Mouse (Mus musculus): Measurements from ENCODE around the gene Tceal6. TPM values are rescaled to one million over a fixed set of nuclear protein-coding genes. Genes with fewer than 3 reads are reported as not detected.
A peak's percentile ranks its signal among the peaks of the same experiment; 100 is the strongest.
"Not testable (repeated sequence)": the region's sequence is repeated elsewhere in the genome, so short reads cannot be mapped to it uniquely, and the experiment has no call there.

Tceal6 gene
- polyA plus RNA-seq (2015; fragmentation: Nextera tagmentation; extraction: Ambion mirVana): 0.27 and 1.2 TPM in 2 replicates

- Histone ChIP-seq H3K4me1 (ENCODE audit: control insufficient read depth, insufficient read depth, low read length) (no peaks in the 10 kb centered on the region), H3K27me3 (ENCODE audit: control insufficient read depth, insufficient read depth, low read length) (peaks cover 6% of the 10 kb centered on the region), H3K9me3 (replicated peaks; ENCODE audit: control insufficient read depth, low read length) (no peaks in the 10 kb centered on the region), H3K27ac (ENCODE audit: low read length) (no peak within 1 kb of the TSS), H3K4me3 (replicated peaks; ENCODE audit: low read length) (peak within 1 kb of the TSS; percentile 21), H3K9ac (ENCODE audit: low read length) (no peak within 1 kb of the TSS), H3K4me2 (ENCODE audit: low read depth, low read length) (peak within 1 kb of the TSS; percentile 41), H3K36me3 (ENCODE audit: control insufficient read depth, insufficient read depth, low read length) (no peaks in the 10 kb centered on the region)
- 17% methylated on average over 13 of the region's 13 CpGs for WGBS
- ATAC-seq (ENCODE audit: insufficient read depth, low FRiP score): no peak
Measured at GRCm38 (mm10) chrX:135210436-135211221, at the start of gene Tceal6. Gene Tceal6 (minus strand): TSS chrX:135210687.

DNA sequence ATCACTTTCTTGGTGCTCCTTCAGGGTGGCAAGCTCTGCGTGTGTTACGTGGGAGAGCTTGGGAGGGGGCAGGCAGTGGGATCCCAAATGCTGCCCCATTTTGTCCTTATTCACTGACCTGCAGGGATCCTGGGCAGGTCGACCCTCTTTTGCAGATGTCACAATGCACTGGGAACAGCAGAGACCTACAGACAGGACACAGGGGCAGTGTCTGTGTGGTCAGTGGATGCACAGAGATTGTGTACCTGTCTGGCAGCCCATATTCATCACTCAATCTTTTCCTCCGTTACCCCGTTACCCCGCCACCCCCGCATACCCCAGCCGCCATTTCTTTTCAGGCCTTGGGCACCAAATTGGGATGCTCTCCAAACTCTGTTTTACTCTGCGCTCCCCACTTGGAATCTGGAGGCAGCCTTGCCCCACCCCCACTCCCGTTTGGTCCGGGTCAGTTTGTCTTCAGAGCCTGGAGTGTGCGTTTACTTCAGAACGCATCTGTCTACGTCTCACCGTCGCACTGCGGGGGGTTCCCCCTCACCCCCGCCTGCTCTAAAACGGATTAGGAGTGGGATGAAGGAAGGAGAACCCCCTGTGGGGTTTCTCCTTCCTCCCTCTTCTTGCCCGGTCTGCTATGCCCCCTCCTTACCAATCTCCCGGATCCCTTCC is 583 bp downstream of the Tceal6 start:
- H3K27ac ChIP-seq (ENCODE audit: low read length); H3K9me3 ChIP-seq (replicated peaks; ENCODE audit: control insufficient read depth, low read length); H3K36me3 ChIP-seq (ENCODE audit: control insufficient read depth, insufficient read depth, low read length); H3K27me3 ChIP-seq (ENCODE audit: control insufficient read depth, insufficient read depth, low read length); H3K4me1 ChIP-seq (ENCODE audit: control insufficient read depth, insufficient read depth, low read length); ATAC-seq (ENCODE audit: insufficient read depth, low FRiP score); H3K9ac ChIP-seq (ENCODE audit: low read length): not testable (repeated sequence)
- Histone ChIP-seq H3K4me3 (replicated peaks; ENCODE audit: low read length) (peak overlapping the region; percentile 21), H3K4me2 (ENCODE audit: low read depth, low read length) (peak overlapping the region; percentile 41)
- WGBS: 22% methylated on average over 21 of the region's 21 CpGs

DNA sequence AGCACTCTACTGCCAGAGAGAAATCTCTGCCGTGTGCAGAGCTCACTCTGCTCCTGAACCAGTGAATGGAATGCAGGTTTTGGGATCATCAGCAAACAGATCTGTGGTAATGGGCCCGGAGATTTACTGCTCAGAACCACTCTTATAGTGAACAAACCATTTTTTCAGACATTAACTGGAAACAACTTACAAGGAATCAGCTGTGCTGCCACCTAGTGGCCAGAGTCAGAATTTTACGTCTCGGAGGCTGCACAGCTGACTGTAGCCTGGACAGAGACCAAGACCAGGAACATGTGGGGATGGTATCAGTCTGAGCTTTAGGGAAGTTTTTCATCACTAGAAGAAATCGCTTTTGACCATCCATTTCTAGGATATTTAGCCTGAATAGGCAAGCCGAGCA is 20.6 kb downstream of the Tceal6 start:
- no CpG with 5 or more reads among the region's 6 CpGs for WGBS
- ATAC-seq (ENCODE audit: insufficient read depth, low FRiP score); H3K9me3 ChIP-seq (replicated peaks; ENCODE audit: control insufficient read depth, low read length); H3K36me3 ChIP-seq (ENCODE audit: control insufficient read depth, insufficient read depth, low read length); H3K27me3 ChIP-seq (ENCODE audit: control insufficient read depth, insufficient read depth, low read length); H3K4me2 ChIP-seq (ENCODE audit: low read depth, low read length); H3K27ac ChIP-seq (ENCODE audit: low read length); H3K4me1 ChIP-seq (ENCODE audit: control insufficient read depth, insufficient read depth, low read length); H3K9ac ChIP-seq (ENCODE audit: low read length); H3K4me3 ChIP-seq (replicated peaks; ENCODE audit: low read length): not testable (repeated sequence)

- not testable (repeated sequence) for H3K4me3 ChIP-seq (replicated peaks; ENCODE audit: low read length); H3K27me3 ChIP-seq (ENCODE audit: control insufficient read depth, insufficient read depth, low read length); H3K27ac ChIP-seq (ENCODE audit: low read length); H3K4me1 ChIP-seq (ENCODE audit: control insufficient read depth, insufficient read depth, low read length); H3K9ac ChIP-seq (ENCODE audit: low read length); ATAC-seq (ENCODE audit: insufficient read depth, low FRiP score); H3K9me3 ChIP-seq (replicated peaks; ENCODE audit: control insufficient read depth, low read length); H3K36me3 ChIP-seq (ENCODE audit: control insufficient read depth, insufficient read depth, low read length); H3K4me2 ChIP-seq (ENCODE audit: low read depth, low read length)
- no CpG with 5 or more reads among the region's 3 CpGs for WGBS
Measured at GRCm38 (mm10) chrX:135188661-135189060, 21.8 kb downstream of the Tceal6 start.

GRCm38 (mm10) chrX:135177532-135177931 is 33.0 kb downstream of the Tceal6 start, which contains the start of gene Gm15023:
Gene Gm15023 (minus strand): TSS chrX:135177632.
- not testable (repeated sequence) for H3K27ac ChIP-seq (ENCODE audit: low read length); H3K4me2 ChIP-seq (ENCODE audit: low read depth, low read length); ATAC-seq (ENCODE audit: insufficient read depth, low FRiP score); H3K4me3 ChIP-seq (replicated peaks; ENCODE audit: low read length); H3K36me3 ChIP-seq (ENCODE audit: control insufficient read depth, insufficient read depth, low read length); H3K27me3 ChIP-seq (ENCODE audit: control insufficient read depth, insufficient read depth, low read length); H3K9ac ChIP-seq (ENCODE audit: low read length); H3K9me3 ChIP-seq (replicated peaks; ENCODE audit: control insufficient read depth, low read length); H3K4me1 ChIP-seq (ENCODE audit: control insufficient read depth, insufficient read depth, low read length)
- WGBS: 81% methylated on average over 3 of the region's 14 CpGs

Other genes starting within 250 kb of the Tceal6 start
- 0.59 and 0.64 TPM in 2 replicates for gene Nxf2, start 245.9 kb downstream of the Tceal6 start, polyA plus RNA-seq (2015; fragmentation: Nextera tagmentation; extraction: Ambion mirVana)
- gene Zmat1, start 201.5 kb downstream of the Tceal6 start, polyA plus RNA-seq (2015; fragmentation: Nextera tagmentation; extraction: Ambion mirVana): 4.4 and 5.0 TPM in 2 replicates
- gene Gm15023, start 33.1 kb downstream of the Tceal6 start, polyA plus RNA-seq (2015; fragmentation: Nextera tagmentation; extraction: Ambion mirVana): not detected in 2 replicates
- not detected in 2 replicates for gene Pramel3, start 91.6 kb upstream of the Tceal6 start, polyA plus RNA-seq (2015; fragmentation: Nextera tagmentation; extraction: Ambion mirVana)
- not detected in 2 replicates for gene Gm5128, start 162.6 kb upstream of the Tceal6 start, polyA plus RNA-seq (2015; fragmentation: Nextera tagmentation; extraction: Ambion mirVana)
- gene Gm7903, start 223.1 kb upstream of the Tceal6 start, polyA plus RNA-seq (2015; fragmentation: Nextera tagmentation; extraction: Ambion mirVana): not detected in 2 replicates

All from stomach, embryonic 16.5 days (tissue).